Mouse (Mus musculus): ENCODE results near the gene Dcun1d2. TPM values are rescaled to one million over a fixed set of nuclear protein-coding genes. Genes with fewer than 3 reads are reported as not detected.
"Not testable (repeated sequence)": the region's sequence is repeated elsewhere in the genome, so short reads cannot be mapped to it uniquely, and the experiment has no call there.

Dcun1d2 gene
- 10 to 100 TPM; 29.3 to 31.1 TPM for total RNA-seq (2021)
- long read RNA-seq, experiment 1, transcript Dcun1d2-201 (7 exons, 2,748 nt): major isoform, 20 of 30 reads
- long read RNA-seq, experiment 1, partial matches to known transcripts: 3 of 30 reads
- long read RNA-seq, experiment 1, other reads (novel, unspliced or antisense): 6 of 30 reads
- long read RNA-seq, experiment 2, transcript Dcun1d2-201 (7 exons, 2,748 nt): major isoform, 15 of 33 reads
- long read RNA-seq, experiment 2, transcript Dcun1d2-203 (6 exons, 2,937 nt): minor isoform, 5 of 33 reads
- long read RNA-seq, experiment 2, partial matches to known transcripts: 3 of 33 reads
- long read RNA-seq, experiment 2, other reads (novel, unspliced or antisense): 4 of 33 reads

DNA sequence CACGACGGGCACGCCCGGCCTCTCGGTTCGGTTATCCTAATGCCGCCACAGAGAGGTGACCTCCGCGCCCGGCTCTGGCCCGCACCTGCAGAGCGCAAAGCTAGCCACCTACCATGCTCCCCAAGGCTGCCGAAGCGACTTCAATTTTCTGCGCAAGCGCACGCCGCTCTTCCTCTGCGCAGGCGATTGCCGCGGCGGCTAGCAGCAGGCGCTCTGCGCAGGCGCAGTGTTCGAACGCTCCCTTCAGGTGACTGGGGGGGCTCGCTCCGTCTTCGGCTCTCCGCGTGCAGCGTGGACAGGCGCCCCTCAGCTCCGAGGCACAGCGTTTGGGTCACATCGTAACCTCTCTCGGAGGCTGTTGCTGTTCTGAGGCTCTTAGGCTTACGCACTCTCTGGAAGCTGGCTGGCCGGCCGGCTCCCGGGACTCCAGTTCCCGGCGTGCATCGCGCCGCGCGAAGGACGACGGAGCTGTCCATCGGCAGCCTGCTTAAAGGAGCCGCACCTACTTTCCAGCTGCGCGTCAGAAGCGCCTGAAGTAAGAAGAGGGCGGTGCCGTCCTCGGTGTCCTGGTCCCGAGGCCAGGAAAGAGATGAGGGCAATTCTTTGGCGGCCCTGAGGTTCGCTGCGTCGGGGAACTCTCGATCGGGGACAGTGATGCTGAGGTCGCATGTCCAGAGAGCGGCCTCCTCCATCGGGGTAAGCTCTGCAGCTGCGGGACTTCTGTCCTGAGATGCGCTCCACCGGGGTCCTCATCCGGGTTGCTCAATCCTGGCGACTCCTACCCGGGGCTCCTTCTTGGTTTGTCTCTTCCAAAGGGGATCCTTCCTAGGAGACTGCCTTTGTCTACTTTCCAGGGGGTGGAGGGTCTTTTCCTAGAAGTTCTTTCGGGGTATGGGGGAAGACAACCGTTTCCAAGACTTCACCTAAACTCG, at the start of gene Dcun1d2, which contains the start of gene Tmco3:
Gene Dcun1d2, minus strand, starts transcription at position 440 of the 932 bp plus-strand sequence.
Gene Tmco3, plus strand, starts transcription at position 499 of the 932 bp plus-strand sequence.
- peak; percentile 96 to 99 for DNase-seq (ENCODE audit: low spot score in 2 of 2)

DNA sequence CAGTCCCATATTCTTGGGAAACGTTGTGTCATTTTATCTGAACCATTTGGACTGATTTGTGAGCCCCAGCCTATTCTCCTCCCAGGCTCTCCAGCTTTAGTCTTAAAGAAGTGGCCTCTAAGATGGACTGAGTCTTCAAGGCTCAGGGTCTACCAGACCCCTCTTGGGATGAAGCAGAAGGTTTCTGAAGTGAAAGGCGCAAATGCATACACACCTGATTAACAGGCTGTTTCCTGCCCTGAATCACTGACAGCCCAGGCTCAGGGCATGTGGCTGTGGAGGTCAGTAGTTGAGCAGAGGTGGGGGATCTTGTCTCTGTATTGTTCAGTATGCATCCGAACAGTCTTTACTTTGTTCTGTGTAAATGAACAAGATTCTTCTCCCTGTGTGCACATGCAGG, 49.7 kb upstream of the Dcun1d2 start:
- no peak for DNase-seq (ENCODE audit: low spot score in 2 of 2)

- not testable (repeated sequence) for DNase-seq (ENCODE audit: low spot score in 2 of 2)
Measured at GRCm38 (mm10) chr8:13337245-13337644, 49.3 kb upstream of the Dcun1d2 start.

GRCm38 (mm10) chr8:13334671-13335070, 46.7 kb upstream of the Dcun1d2 start:
- no peak for DNase-seq (ENCODE audit: low spot score in 2 of 2)

DNA sequence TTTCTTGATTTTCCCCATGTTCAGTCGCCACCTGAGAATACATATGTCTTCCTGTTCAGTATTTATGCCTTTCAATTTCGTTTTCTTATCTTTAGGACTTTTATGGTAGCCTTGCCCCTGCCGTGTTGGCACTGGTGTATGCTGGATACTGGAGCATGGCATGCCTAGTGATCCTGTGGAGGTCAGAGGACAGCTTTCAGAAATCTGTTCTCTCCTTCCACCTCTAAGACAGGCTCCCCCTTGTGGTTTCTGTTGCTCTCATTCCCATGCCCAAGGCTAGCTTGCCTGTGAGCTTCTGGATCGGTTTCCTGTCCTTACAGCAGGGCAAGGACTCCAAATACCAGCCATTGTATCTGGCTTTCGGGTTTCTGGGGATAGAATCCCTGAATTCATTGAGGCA, 38.7 kb upstream of the Dcun1d2 start:
- DNase-seq (ENCODE audit: low spot score in 2 of 2): no peak

DNA sequence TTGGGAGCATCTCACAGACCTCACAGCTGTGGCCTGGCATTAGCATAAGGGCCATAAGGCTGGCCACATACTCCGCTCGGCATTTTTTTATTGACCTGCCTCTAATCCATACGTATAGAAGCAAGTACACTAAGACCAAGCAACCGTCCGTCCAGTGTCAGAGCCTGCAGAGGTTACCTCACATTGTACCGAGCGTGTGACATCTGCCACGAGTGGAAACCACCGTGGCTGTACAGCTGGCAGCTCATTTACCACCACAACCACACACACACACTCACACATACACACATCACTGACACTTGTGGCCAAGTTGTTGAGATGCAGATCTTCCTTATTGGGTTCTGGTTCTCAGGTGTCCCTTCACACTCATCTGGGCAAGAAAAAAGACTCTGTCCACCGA, 28.7 kb upstream of the Dcun1d2 start:
- no peak for DNase-seq (ENCODE audit: low spot score in 2 of 2)

- no peak for DNase-seq (ENCODE audit: low spot score in 2 of 2)
Measured at GRCm38 (mm10) chr8:13314922-13315321, 27.0 kb upstream of the Dcun1d2 start.

DNA sequence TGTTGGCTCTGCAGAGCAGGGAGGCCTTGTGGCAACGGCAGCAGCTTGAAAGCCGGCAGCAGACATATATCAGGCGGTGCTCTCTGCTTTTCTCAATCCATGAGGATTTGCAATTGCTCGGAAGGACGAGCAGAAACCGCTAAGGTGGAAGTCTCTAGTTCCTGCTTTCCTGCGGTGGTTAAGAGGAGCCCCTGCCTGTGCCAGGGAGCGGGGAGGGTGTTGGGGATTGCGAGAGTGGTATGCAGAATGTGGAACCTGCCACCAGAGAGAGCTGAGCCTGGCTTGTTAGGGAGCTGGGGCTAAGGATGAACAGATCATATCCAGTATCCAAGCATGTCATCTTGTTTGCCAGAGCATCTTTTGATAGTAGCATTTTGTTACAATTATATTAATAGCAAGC, 19.0 kb upstream of the Dcun1d2 start:
- no peak for DNase-seq (ENCODE audit: low spot score in 2 of 2)

DNA sequence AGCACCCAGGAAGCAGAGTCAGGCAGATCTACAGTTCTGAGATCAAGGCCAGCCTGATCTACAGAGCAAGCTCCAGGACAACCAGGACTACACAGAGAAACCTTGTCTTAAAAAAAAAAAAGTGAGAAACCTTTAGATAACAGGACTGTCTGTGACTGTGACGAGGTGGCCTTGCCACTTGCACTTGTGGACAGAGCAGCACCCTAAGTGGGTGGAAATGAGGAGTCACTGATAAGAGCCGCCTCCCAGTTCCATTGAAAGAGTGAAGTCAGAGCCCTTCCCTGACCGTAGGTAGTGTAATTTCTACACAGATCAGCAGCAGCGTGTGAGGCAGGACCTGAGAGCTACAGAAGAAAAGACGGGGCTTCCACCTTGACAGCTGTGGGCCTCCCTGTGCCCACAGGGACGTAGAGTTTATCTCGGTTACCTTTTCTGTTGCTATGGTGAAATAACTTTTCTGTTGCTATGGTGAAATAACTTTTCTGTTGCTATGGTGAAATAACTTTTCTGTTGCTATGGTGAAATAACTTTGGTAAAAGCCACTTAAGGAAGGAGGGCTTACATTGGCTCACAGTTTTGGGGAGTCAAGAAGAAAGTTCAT, 18.5 kb upstream of the Dcun1d2 start:
- no peak for DNase-seq (ENCODE audit: low spot score in 2 of 2)

DNA sequence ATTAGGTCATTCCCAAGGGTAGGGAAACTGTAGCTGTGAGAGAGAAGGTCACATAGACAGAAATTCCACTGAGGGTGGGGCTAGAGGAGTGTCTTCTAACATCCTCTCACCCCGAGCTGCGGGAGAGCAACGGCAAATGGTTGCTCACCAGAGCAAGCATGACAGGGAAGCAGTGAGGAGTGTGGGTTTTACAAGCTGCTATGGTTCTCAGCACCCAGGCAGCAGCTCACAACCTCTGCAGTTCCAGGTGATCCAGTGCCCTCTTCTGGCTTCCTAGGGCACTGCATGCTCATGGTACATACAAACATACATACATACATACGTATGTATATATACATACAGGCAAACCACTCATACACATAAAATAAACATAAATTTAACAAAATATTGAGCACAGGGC, 18.0 kb upstream of the Dcun1d2 start:
- no peak for DNase-seq (ENCODE audit: low spot score in 2 of 2)

GRCm38 (mm10) chr8:13305459-13305858, 17.5 kb upstream of the Dcun1d2 start:
- no peak for DNase-seq (ENCODE audit: low spot score in 2 of 2)

DNA sequence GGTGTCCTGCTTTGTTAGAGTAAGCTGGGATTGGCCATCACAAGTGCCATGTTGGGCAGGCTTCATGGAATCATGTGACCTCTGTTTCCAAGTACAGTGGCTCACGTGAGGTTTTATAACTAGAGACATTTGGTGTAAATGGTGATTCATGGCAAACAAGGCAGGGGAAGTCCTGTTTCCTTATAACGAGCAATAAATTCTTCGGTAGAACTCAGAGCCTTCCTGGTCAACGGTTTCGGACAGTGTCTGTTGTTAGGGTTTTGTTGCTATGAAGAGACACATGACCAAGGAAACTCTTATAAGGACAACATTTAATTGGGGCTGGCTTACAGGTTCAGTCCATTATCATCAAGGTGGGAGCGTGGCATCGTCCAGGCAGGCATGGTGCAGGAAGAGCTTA, 13.1 kb upstream of the Dcun1d2 start:
- DNase-seq (ENCODE audit: low spot score in 2 of 2): no peak

- DNase-seq (ENCODE audit: low spot score in 2 of 2): no peak
Measured at GRCm38 (mm10) chr8:13299571-13299970, 11.6 kb upstream of the Dcun1d2 start.

DNA sequence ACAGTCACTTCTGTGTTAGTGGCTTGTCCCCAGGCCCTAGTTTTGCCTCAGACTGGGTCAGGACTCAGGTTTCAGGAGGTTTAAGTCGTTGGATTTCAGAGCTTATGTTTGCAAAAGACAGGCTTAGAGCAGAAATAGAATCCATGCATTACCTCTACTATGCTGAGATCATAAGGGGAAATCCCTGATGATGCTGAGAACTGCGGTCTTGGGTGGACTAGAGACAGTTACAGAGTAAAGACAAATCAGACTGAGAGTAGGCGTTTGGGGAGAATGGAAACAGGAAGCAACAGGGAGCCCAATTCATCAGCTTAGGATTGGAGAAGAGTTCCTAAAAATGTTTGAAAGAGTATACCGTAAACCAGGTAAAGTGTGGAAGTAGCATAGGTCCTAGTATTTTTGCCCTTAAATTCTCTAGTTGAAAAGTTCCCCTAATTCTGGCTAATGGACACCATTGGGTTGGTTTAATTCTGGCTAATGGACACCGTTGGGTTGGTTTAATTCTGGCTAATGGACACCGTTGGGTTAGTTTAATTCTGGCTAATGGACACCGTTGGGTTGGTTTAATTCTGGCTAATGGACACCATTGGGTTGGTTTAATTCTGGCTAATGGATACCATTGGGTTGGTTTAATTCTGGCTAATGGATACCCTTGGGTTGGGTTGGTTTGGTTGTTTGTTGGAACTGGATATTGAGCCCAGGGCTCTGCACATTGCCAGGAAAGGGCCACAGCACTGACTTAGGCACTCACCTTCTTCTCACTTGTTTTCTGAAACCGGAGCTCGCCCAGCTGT, 5.9 kb upstream of the Dcun1d2 start:
- no peak for DNase-seq (ENCODE audit: low spot score in 2 of 2)

GRCm38 (mm10) chr8:13292364-13292763, 4.4 kb upstream of the Dcun1d2 start:
- peak; percentile 70 to 73 for DNase-seq (ENCODE audit: low spot score in 2 of 2)

DNA sequence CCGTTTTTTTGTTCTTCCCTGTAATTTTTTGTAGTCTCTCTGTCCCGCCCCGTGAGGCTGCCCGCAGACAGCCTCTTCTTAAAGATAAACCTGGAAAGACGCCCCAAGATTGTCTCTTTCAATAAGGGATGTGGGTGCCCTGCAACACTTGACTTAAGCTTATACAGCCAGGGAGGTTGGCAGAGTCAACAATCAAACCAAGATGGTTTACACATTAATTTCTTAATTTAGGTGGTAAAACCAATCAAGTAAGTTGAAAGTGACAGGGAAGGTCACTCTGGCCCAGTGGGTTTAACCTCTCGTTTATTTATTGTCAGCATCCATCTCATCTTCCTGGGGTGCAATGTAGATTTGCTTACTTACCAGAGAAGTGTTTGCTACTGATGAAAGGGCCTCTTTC, 715 bp upstream of the Dcun1d2 start:
- no peak for DNase-seq (ENCODE audit: low spot score in 2 of 2)

DNA sequence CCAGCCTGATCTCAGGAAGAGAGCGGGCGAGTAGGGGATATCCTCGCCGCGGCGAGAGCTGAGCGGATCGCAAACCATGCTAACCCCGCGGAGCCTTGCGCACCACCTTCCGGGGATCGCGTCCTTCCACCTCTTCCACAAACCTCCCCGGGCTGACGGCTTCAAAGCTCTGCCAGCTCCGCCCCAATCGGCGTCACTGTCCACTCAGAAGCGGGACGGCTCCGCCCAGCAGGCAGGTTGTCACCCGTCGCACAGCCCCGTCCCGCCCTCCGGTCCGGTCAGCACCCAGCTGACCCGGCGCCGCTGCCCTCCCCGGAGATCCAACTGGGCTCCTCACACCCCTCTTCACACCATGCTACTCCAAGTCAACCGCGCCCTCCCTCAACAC, 633 bp downstream of the Dcun1d2 start:
- DNase-seq (ENCODE audit: low spot score in 2 of 2): peak in 1 of 2 experiments; percentile 76

DNA sequence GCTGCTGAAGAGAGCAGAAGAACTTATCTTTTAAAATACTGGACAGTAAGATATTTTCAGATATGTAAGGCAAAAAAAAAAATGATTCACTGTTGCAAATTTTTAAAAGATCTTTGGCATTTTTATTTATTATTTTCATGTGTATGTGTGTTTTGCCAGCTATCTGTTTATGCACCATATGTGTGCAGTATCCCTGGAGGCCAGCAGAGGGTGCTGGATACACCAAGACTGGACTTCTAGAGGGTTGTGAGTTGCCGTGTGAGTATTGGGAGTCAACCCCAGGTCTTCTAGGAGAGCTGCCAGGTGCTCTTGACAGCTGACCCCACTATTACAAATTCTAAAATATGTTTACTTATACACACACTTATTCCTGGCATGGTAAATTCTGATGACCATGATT, 4.7 kb downstream of the Dcun1d2 start:
- DNase-seq (ENCODE audit: low spot score in 2 of 2): no peak

GRCm38 (mm10) chr8:13276941-13277447, 10.9 kb downstream of the Dcun1d2 start:
- no peak for DNase-seq (ENCODE audit: low spot score in 2 of 2)

DNA sequence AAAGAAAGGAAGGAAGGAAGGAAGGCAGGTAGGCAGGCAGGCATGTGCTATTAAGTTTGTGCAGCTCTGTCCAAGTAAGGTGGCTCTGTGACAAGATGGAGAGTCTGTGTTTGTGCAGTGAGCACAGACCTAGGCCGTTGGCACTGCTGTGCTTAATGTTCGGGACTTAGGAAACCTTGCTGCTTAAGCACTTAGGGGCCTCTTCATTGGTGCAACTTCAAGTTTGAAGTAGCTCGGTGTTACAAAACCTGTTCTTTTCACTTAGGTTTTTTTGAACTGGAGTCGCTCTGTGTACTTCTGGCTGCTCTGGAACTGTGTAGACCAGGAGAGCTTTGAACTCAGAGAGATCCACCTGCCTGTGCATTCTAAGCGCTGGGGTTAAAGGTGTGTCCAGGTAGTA, 15.1 kb downstream of the Dcun1d2 start:
- DNase-seq (ENCODE audit: low spot score in 2 of 2): no peak

DNA sequence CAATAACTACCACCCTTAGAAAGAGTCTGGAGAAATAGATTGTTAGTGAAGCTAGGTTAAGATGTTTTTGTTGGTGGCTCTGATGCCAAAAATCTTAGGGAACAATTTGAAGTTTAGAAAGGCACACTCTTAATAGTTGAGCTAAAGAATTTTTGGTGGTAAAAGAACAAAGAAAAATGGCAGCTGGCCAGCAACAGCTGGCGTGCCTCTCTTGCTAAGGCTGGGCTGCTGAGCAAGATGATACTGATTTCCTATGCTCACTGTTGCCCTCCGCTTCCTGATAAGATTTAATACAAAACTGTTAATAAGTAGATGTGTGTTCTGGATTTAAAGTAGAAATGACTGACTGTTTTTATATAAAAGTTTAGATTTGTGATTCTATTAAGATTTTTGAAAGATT, 20.4 kb downstream of the Dcun1d2 start:
- DNase-seq (ENCODE audit: low spot score in 2 of 2): no peak

Measured in layer of hippocampus, postnatal 14 days (tissue).